Mouse (Mus musculus) thymus, adult 2 months (tissue): Measurements from ENCODE around the gene Xbp1. TPM values are rescaled to one million over a fixed set of nuclear protein-coding genes. Genes with fewer than 3 reads are reported as not detected.
"Not testable (repeated sequence)": the region's sequence is repeated elsewhere in the genome, so short reads cannot be mapped to it uniquely, and the experiment has no call there.

ENCODE experiments used
- DNase-seq: peaks from one replicate; pipeline ENCODE4 v3.0.0; 2021
- H3K27ac ChIP-seq: fragments of 200-500 bp; 2 replicates; pipeline ENCODE4 v1.5.1; 2012; ENCODE audit warnings: low read length, control low read depth; ENCODE audit not compliant: control insufficient read depth, insufficient read depth
- H3K27me3 ChIP-seq: fragments of 200-500 bp; 2 replicates; pipeline ENCODE4 v1.6.1; 2012; ENCODE audit warnings: mild to moderate bottlenecking, low read length, moderate library complexity, mixed read lengths; ENCODE audit not compliant: control insufficient read depth, insufficient read depth
- H3K36me3 ChIP-seq: fragments of 200-500 bp; 2 replicates; pipeline ENCODE4 v1.6.1; 2012; ENCODE audit warnings: mild to moderate bottlenecking, low read length, moderate library complexity; ENCODE audit not compliant: control insufficient read depth, insufficient read depth
- H3K4me1 ChIP-seq: fragments of 200-500 bp; replicated peaks from 2 replicates; pipeline ENCODE4 v1.6.1; 2012; ENCODE audit warnings: low read length; ENCODE audit not compliant: control insufficient read depth, insufficient read depth
- H3K4me3 ChIP-seq: fragments of 200-500 bp; 2 replicates; pipeline ENCODE4 v1.5.1; 2012; ENCODE audit warnings: mild to moderate bottlenecking, low read length, control low read depth, moderate library complexity; ENCODE audit not compliant: control insufficient read depth, insufficient read depth
- CTCF ChIP-seq: fragments of 200-500 bp; IDR thresholded peaks from 2 replicates; pipeline ENCODE4 v1.5.1; 2012; ENCODE audit warnings: mild to moderate bottlenecking, control low read depth, low read length, moderate library complexity, borderline replicate concordance; ENCODE audit not compliant: control insufficient read depth, poor library complexity, insufficient read depth; ENCODE audit errors: extremely low read depth
- POLR2A ChIP-seq: fragments of 200-500 bp; IDR thresholded peaks from 2 replicates; pipeline ENCODE4 v1.6.1; 2012; ENCODE audit warnings: mild to moderate bottlenecking, low read length, control low read depth, moderate library complexity; ENCODE audit not compliant: control insufficient read depth, poor library complexity, insufficient read depth; ENCODE audit errors: extremely low read depth
- WGBS: fragments of 180-500 bp; shearing (Covaris S2); methylation state at CpG from one replicate; pipeline ENCODE4 v1.1.7; 2018; 5-methylcytosine and 5-hydroxymethylcytosine counted together
- polyA plus RNA-seq: library from polyadenylated mRNA; depleted of rRNA; stranded (reverse); fragments of >200 nt; gene quantifications from 2 replicates; pipeline ENCODE4 v1.2.3, GENCODE M21; 2012

Gene Xbp1
- polyA plus RNA-seq, 1 experiment, result 113 TPM

DNA sequence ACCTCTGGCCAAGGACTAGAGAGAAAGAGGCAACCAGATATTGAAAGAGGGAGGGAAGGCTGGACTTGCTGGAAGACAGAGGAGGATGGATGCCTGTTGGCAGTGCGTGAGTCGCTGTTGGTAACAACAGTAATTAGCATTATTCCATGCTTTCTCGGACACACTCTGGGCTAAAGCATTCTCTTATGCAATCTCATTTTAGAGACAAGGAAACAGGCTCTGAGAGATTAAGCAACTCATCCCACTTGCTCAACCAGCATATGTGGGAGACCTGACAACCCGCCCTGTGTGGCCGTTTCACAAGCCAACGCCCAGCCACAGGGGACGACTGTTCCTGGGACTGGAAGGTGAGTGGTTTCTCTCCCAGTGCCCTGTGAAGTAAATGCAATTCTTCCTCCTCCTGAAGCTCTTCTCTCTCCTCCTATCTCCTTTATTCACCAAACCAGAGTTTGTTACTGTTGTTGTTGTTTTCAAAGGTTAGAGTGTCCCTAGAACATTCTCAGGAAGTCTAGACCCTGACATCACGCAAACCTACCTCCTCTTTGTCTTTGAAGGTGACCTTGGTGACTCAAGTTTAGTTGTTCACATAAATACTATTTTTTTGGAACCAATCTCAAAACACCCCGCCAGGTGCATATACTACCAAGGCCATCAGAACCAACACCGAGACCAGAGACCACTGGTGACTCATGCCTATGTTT is 18.0 kb upstream of the Xbp1 start:
- no peaks in the 10 kb centered on the region for H3K27me3 ChIP-seq
- no peak overlapping the region for H3K4me3 ChIP-seq
- peaks cover 45% of the 10 kb centered on the region for H3K4me1 ChIP-seq
- no peak for DNase-seq
- no peaks in the 10 kb centered on the region for H3K36me3 ChIP-seq
- peak overlapping the region; percentile 18; the same call in 1 of the 2 replicates for H3K27ac ChIP-seq
- TF ChIP-seq CTCF, result no peak
- no peak for TF ChIP-seq POLR2A
- WGBS, result 82% methylated on average over 10 of the region's 10 CpGs

DNA sequence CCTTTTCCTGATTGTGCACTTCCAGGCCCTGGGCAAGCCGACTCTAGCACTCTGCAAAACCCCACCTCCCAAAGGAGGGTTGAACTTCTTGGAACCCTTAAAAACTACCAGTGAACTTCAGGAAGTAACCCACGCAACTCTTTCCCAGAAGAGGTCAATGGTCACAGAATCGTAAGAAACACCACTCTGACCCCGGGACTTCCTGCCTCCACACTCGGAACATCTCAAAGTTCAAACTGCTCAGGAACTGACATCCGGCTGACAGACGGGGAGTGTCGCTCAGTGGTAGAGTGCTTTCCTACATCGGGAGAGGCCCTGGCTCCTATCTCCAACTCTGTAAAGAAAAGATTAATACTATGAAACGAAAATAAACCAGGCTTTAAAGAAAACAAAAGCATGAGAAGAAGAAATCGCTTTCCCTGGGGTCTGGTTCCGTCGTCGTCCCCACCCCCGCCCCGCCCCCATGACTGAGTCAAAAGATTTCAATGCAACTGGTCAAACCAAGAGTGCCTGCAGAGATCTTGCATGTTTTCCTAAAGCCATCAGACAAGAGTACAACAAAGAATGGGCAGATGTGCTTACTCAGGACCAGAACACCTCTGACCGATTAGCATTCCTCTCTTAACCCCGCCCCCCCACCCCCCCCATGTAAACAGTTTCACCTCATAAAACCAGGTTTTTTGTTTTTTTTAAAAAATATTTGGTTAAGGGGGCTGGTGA is 14.4 kb upstream of the Xbp1 start:
- Histone ChIP-seq H3K4me1 (peaks cover 41% of the 10 kb centered on the region), H3K4me3 (peak overlapping the region; percentile 10), H3K27me3 (no peaks in the 10 kb centered on the region), H3K27ac (peak overlapping the region; percentile 53), H3K36me3 (no peaks in the 10 kb centered on the region)
- TF ChIP-seq POLR2A (no peak), CTCF (no peak)
- WGBS, result 15% methylated on average over 18 of the region's 18 CpGs
- peak; percentile 58 for DNase-seq

DNA sequence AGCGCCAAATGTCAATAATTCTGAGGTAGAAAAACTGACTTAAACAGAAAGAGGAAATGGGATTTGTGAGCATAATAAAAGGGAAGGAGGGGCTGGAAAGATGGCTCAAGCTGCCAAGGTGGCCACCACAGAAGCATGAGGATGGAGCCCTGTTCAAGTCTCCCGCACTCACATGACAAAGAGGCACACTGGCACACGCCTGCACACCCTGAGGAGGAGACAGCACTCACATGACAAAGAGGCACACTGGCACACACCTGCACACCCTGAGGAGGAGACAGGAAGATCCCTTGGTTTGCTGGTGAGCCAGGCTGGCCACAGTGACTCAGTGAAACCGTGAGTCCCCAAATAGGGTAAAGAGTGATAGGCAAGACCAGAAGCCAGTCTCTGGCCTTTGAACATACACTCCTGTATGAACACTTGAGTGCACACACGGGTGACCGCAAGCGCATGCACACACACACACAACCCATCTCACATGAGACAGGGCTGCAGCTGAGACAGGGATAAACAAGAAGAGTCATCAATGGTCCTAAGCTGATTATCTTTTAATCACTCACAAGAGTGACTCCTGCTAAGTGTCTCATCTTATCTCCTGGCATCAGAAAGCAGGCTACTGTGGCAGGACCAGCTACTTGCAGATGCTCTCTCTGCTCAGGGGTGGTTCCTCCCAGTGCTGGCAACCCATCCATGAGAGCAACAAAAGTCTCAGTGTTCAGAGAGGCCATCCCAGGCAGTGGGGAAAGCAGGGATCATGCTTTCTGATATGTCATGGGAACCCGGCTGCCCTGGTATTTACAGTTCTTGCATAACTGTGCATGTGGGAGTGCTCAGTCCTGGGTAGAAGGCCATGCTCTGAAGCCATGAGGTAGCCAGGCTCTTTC is 11.0 kb upstream of the Xbp1 start:
- Histone ChIP-seq H3K27ac (peak overlapping the region; percentile 5; the same call in 1 of the 2 replicates), H3K4me3 (no peak overlapping the region), H3K36me3 (no peaks in the 10 kb centered on the region), H3K4me1 (peaks cover 35% of the 10 kb centered on the region), H3K27me3 (no peaks in the 10 kb centered on the region)
- no peak for TF ChIP-seq POLR2A
- no peak for TF ChIP-seq CTCF
- DNase-seq, result peak; percentile 50
- 12% methylated on average over 8 of the region's 8 CpGs for WGBS

DNA sequence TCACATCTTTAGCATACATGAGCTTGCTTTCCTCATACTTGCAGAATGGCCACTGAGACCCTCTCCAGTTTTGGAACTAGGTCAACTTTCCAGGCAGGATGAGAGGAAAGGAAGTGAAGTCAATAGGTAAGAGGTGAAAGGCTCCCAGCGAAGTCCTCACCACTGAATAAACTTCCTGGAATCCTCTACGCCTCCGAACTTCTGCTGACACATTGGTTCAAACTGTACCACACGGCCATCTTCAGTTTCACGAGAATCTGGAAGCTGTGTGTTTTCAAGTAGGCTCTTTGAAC is 10.4 kb upstream of the Xbp1 start:
- Histone ChIP-seq H3K27me3 (no peaks in the 10 kb centered on the region), H3K4me3 (no peak overlapping the region), H3K27ac (no peak overlapping the region), H3K4me1 (peaks cover 35% of the 10 kb centered on the region), H3K36me3 (no peaks in the 10 kb centered on the region)
- TF ChIP-seq POLR2A (no peak), CTCF (no peak)
- 49% methylated on average over 5 of the region's 5 CpGs for WGBS
- DNase-seq, result no peak

DNA sequence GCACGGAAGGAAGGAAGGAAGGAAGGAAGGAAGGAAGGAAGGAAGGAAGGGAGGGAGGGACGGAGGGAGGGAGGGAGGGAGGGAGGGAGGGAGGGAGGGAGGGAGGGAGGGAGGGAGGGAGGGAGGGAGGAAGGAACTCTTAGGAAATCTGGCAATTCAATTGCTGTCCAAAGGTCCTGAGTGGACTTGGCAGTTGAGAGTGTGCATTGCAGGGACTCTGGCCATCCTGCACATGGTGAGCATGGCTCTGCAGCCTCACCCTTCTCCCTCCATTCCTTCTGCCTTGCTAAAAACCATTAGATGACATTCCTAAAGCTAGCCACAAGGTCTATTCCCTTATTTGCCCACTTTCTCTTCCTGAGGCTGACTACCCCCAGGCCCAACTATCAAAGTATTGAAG is 9.8 kb upstream of the Xbp1 start:
- WGBS, result 75% methylated on average over 1 of the region's 2 CpGs
- not testable (repeated sequence) for DNase-seq, H3K27me3 ChIP-seq, H3K27ac ChIP-seq, H3K4me3 ChIP-seq, H3K36me3 ChIP-seq
- H3K4me1 ChIP-seq, result peaks cover 31% of the 10 kb centered on the region

DNA sequence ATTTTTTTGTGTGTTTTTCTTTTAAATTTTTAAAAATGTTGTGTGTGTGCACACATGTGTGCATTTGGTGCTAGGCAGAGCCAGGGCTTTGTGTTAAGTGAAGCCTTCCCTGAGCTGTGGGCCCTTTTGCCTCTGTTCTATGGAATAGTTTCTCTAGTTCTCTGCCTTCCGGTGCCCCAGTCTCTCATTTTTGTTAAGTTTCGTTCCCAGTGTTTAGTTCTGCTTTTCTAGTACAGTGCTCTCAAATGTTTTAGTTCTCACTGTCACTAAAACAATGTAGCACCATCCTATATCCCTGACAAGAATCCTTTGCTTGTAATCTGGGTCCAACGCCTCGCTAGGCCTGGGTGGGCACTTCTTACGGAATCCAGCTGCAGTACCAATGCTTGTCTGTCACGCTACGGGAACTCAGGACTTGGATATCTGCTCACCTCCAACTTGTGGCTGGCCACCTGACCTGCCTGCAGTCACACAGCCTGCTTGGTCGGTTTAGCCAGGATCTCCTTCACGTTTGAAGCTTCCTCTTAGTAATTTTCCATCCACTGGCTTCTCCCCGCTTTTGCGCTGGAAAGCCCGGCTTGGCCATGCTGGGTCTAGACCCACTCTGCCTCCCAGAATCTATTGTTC is 8.2 kb upstream of the Xbp1 start:
- TF ChIP-seq CTCF (no peak), POLR2A (no peak)
- peaks cover 30% of the 10 kb centered on the region for H3K4me1 ChIP-seq
- H3K27ac ChIP-seq, result peak overlapping the region; percentile 7; the same call in 1 of the 2 replicates
- DNase-seq, result no peak
- 41% methylated on average over 12 of the region's 12 CpGs for whole genome bisulfite sequencing
- no peaks in the 10 kb centered on the region for H3K27me3 ChIP-seq
- no peaks in the 10 kb centered on the region for H3K36me3 ChIP-seq
- H3K4me3 ChIP-seq, result no peak overlapping the region
